Mouse (Mus musculus): ENCODE data around the gene Pla2g1b. TPM values are rescaled to one million over a fixed set of nuclear protein-coding genes. Genes with fewer than 3 reads are reported as not detected.
"Not testable (repeated sequence)": the region's sequence is repeated elsewhere in the genome, so short reads cannot be mapped to it uniquely, and the experiment has no call there.

Pla2g1b gene
- polyA plus RNA-seq, 1 experiment from 2014 or later, result 0.89 TPM

- H3K9me3 ChIP-seq (ENCODE audit: control insufficient read depth, low read length), result no peaks in the 10 kb centered on the region
- peaks cover 3% of the 10 kb centered on the region; the same call in 1 of the 2 replicates for H3K36me3 ChIP-seq (ENCODE audit: control insufficient read depth, insufficient read depth, low read length)
- no peak for DNase-seq (ENCODE audit: low spot score)
- ATAC-seq (replicated peaks; ENCODE audit: low FRiP score), result no peak
- no peaks in the 10 kb centered on the region for H3K27me3 ChIP-seq (replicated peaks; ENCODE audit: control insufficient read depth, insufficient read depth, low read length)
- no peak overlapping the region for H3K4me2 ChIP-seq
- H3K27ac ChIP-seq (ENCODE audit: low read depth, low read length), result no peak overlapping the region
- 82% methylated on average over 9 of the region's 9 CpGs for WGBS
- H3K4me3 ChIP-seq (ENCODE audit: low read depth, low read length), result no peak overlapping the region
- peaks cover 54% of the 10 kb centered on the region for H3K4me1 ChIP-seq (replicated peaks; ENCODE audit: control insufficient read depth, insufficient read depth, low read length)
- H3K9ac ChIP-seq (ENCODE audit: low read depth, low read length), result no peak overlapping the region
Measured at GRCm38 (mm10) chr5:115517501-115517900, 51.4 kb downstream of the Pla2g1b start.

GRCm38 (mm10) chr5:115518214-115518613, 52.2 kb downstream of the Pla2g1b start:
- not testable (repeated sequence) for H3K27me3 ChIP-seq (replicated peaks; ENCODE audit: control insufficient read depth, insufficient read depth, low read length); ATAC-seq (replicated peaks; ENCODE audit: low FRiP score); H3K36me3 ChIP-seq (ENCODE audit: control insufficient read depth, insufficient read depth, low read length); H3K27ac ChIP-seq (ENCODE audit: low read depth, low read length); H3K9me3 ChIP-seq (ENCODE audit: control insufficient read depth, low read length); H3K4me3 ChIP-seq (ENCODE audit: low read depth, low read length); DNase-seq (ENCODE audit: low spot score); H3K4me2 ChIP-seq; H3K9ac ChIP-seq (ENCODE audit: low read depth, low read length)
- WGBS, result 96% methylated on average over 8 of the region's 8 CpGs
- peaks cover 61% of the 10 kb centered on the region for H3K4me1 ChIP-seq (replicated peaks; ENCODE audit: control insufficient read depth, insufficient read depth, low read length)

- no peaks in the 10 kb centered on the region for H3K9me3 ChIP-seq (ENCODE audit: control insufficient read depth, low read length)
- H3K27ac ChIP-seq (ENCODE audit: low read depth, low read length), result peak overlapping the region; percentile 89
- H3K9ac ChIP-seq (ENCODE audit: low read depth, low read length), result peak overlapping the region; percentile 41
- peaks cover 67% of the 10 kb centered on the region for H3K4me1 ChIP-seq (replicated peaks; ENCODE audit: control insufficient read depth, insufficient read depth, low read length)
- peak overlapping the region; percentile 61 for H3K4me2 ChIP-seq
- ATAC-seq (replicated peaks; ENCODE audit: low FRiP score) (0 out of 2 replicates have a peak, but pooled peaks have one; percentile 24), DNase-seq (ENCODE audit: low spot score) (no peak)
- H3K4me3 ChIP-seq (ENCODE audit: low read depth, low read length), result peak overlapping the region; percentile 21; the same call in 1 of the 2 replicates
- peaks cover 3% of the 10 kb centered on the region; the same call in 1 of the 2 replicates for H3K36me3 ChIP-seq (ENCODE audit: control insufficient read depth, insufficient read depth, low read length)
- 35% methylated on average over 21 of the region's 21 CpGs for WGBS
- no peaks in the 10 kb centered on the region for H3K27me3 ChIP-seq (replicated peaks; ENCODE audit: control insufficient read depth, insufficient read depth, low read length)
Measured at GRCm38 (mm10) chr5:115520325-115520869, 54.3 kb downstream of the Pla2g1b start.

- Histone ChIP-seq H3K4me1 (replicated peaks; ENCODE audit: control insufficient read depth, insufficient read depth, low read length) (peaks cover 59% of the 10 kb centered on the region), H3K9ac (ENCODE audit: low read depth, low read length) (peak overlapping the region; percentile 48; the same call in 1 of the 2 replicates), H3K27ac (ENCODE audit: low read depth, low read length) (peak overlapping the region; percentile 89), H3K27me3 (replicated peaks; ENCODE audit: control insufficient read depth, insufficient read depth, low read length) (no peaks in the 10 kb centered on the region), H3K4me3 (ENCODE audit: low read depth, low read length) (peak overlapping the region; percentile 26), H3K4me2 (peak overlapping the region; percentile 61), H3K9me3 (ENCODE audit: control insufficient read depth, low read length) (no peaks in the 10 kb centered on the region), H3K36me3 (ENCODE audit: control insufficient read depth, insufficient read depth, low read length) (peaks cover 3% of the 10 kb centered on the region; the same call in 1 of the 2 replicates)
- whole genome bisulfite sequencing, result 30% methylated on average over 20 of the region's 21 CpGs
- DNase-seq (ENCODE audit: low spot score) (no peak), ATAC-seq (replicated peaks; ENCODE audit: low FRiP score) (peak; percentile 60; the same call in 1 of the 2 replicates)
Measured at GRCm38 (mm10) chr5:115521553-115522461, 55.7 kb downstream of the Pla2g1b start.

DNA sequence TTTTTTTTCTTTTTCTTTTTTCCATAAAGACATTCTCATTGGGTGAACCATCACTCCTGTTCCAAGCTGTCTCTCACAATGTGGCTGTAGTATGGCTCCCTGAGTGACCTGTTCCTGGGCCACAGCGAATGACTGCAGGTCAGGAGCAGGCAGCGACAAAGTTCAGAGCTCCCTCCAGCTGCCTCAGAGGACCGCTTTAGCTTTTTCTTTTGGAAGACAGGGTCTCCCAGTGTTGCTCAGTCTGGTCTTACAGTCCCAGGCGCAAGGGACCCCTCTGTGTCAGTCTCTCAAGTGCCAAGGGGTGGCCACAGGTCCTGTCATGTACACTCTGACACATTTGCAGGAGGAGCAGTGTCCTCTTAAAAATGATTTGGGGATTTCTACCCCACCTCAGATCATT, 56.5 kb downstream of the Pla2g1b start:
- Histone ChIP-seq H3K4me3 (ENCODE audit: low read depth, low read length) (no peak overlapping the region), H3K36me3 (ENCODE audit: control insufficient read depth, insufficient read depth, low read length) (peaks cover 2% of the 10 kb centered on the region; the same call in 1 of the 2 replicates), H3K4me2 (peak overlapping the region; percentile 61), H3K4me1 (replicated peaks; ENCODE audit: control insufficient read depth, insufficient read depth, low read length) (peaks cover 59% of the 10 kb centered on the region), H3K27ac (ENCODE audit: low read depth, low read length) (peak overlapping the region; percentile 89), H3K9ac (ENCODE audit: low read depth, low read length) (no peak overlapping the region), H3K9me3 (ENCODE audit: control insufficient read depth, low read length) (no peaks in the 10 kb centered on the region), H3K27me3 (replicated peaks; ENCODE audit: control insufficient read depth, insufficient read depth, low read length) (no peaks in the 10 kb centered on the region)
- ATAC-seq (replicated peaks; ENCODE audit: low FRiP score), result no peak
- 78% methylated on average over 4 of the region's 4 CpGs for WGBS
- no peak for DNase-seq (ENCODE audit: low spot score)

DNA sequence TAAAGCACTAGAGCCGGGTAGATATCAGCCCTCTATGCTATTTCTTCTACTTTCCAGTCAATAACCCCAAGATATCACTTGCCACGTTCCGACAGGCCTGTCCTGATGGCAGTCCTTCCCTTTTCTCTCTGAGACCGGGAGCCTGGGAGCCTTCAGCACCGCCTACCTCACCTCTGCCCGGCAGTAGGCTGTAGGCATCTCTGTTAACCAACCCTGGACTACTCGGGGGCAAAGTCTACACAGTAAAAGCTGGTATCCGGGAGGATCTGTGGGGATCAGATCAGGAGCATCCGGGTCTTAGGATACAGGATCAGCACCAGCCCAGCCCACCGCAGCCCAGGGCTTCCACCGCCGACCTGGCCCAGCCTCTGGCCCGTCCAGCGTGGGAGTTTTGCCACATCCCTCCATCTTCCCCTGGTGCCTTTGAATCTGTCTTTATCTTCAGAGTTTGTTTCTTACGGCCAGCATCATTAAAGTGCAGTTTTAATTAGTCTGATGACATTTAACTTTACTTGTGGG, 57.0 kb downstream of the Pla2g1b start:
- H3K9me3 ChIP-seq (ENCODE audit: control insufficient read depth, low read length), result no peaks in the 10 kb centered on the region
- no peak for ATAC-seq (replicated peaks; ENCODE audit: low FRiP score)
- peak overlapping the region; percentile 61; the same call in 1 of the 2 replicates for H3K4me2 ChIP-seq

GRCm38 (mm10) chr5:115523971-115524370, 57.9 kb downstream of the Pla2g1b start:
- Histone ChIP-seq H3K4me2 (peak overlapping the region; percentile 50), H3K4me1 (replicated peaks; ENCODE audit: control insufficient read depth, insufficient read depth, low read length) (peaks cover 63% of the 10 kb centered on the region), H3K27me3 (replicated peaks; ENCODE audit: control insufficient read depth, insufficient read depth, low read length) (no peaks in the 10 kb centered on the region), H3K27ac (ENCODE audit: low read depth, low read length) (peak overlapping the region; percentile 58), H3K9ac (ENCODE audit: low read depth, low read length) (peak overlapping the region; percentile 53; the same call in 1 of the 2 replicates), H3K9me3 (ENCODE audit: control insufficient read depth, low read length) (no peaks in the 10 kb centered on the region), H3K36me3 (ENCODE audit: control insufficient read depth, insufficient read depth, low read length) (no peaks in the 10 kb centered on the region; the same call in 1 of the 2 replicates), H3K4me3 (ENCODE audit: low read depth, low read length) (0 out of 2 replicates have a peak overlapping the region, but pooled peaks have one; percentile 6)
- DNase-seq (ENCODE audit: low spot score) (no peak), ATAC-seq (replicated peaks; ENCODE audit: low FRiP score) (no peak)
- WGBS, result 28% methylated on average over 15 of the region's 15 CpGs

More for the DNA sequence above, 57.0 kb downstream of the Pla2g1b start:
- no peak for DNase-seq (ENCODE audit: low spot score)
- Histone ChIP-seq H3K27ac (ENCODE audit: low read depth, low read length) (peak overlapping the region; percentile 89), H3K27me3 (replicated peaks; ENCODE audit: control insufficient read depth, insufficient read depth, low read length) (no peaks in the 10 kb centered on the region), H3K9ac (ENCODE audit: low read depth, low read length) (no peak overlapping the region), H3K36me3 (ENCODE audit: control insufficient read depth, insufficient read depth, low read length) (no peaks in the 10 kb centered on the region; the same call in 1 of the 2 replicates), H3K4me3 (ENCODE audit: low read depth, low read length) (no peak overlapping the region), H3K4me1 (replicated peaks; ENCODE audit: control insufficient read depth, insufficient read depth, low read length) (peaks cover 59% of the 10 kb centered on the region)
- WGBS, result 64% methylated on average over 15 of the region's 15 CpGs

Measured in liver, embryonic 11.5 days (tissue).